8 mouse cellular contexts compared by ENCODE assay signal in genomic region chr12:74320318-74320717, GRCm38 (mm10). TPM values are rescaled to one million over a fixed set of nuclear protein-coding genes. Genes with fewer than 3 reads are reported as not detected.
DNase-seq lines count a peak whose midpoint lies in the region; TF ChIP-seq lines count a peak whose summit lies in the region.
"Had no signal": no experiment of that assay in that cellular context is flagged by ENCODE, and none has a peak within 500 bp of the region (broad histone marks: within the 10 kb centered on the region; RNA-seq: fewer than 3 reads in every experiment).

No protein-coding gene starts in this region.

- no peaks in the 10 kb centered on the region for H3K36me3 ChIP-seq in ES-E14 (ENCODE audit: control insufficient read depth, insufficient read depth, low read length, poor library complexity, severe bottlenecking)

- no peaks in the 10 kb centered on the region for H3K9me3 ChIP-seq in ES-E14 (ENCODE audit: control insufficient read depth, insufficient read depth, low read depth, low read length)

- no peak overlapping the region for H3K9ac ChIP-seq in ES-E14 (ENCODE audit: insufficient read depth, low read depth, low read length, poor library complexity, severe bottlenecking)

- H3K4me3 ChIP-seq in ES-E14 (ENCODE audit: insufficient read depth in 1 of 2, low read depth in 1 of 2, low read length in 2 of 2, poor library complexity in 1 of 2, severe bottlenecking in 1 of 2): no peak overlapping the region

- peak; percentile 41 for DNase-seq in CD4-positive helper T cell, adult 2 months (ENCODE audit: low read depth, low spot score)
- peak; percentile 64 for DNase-seq in ES-E14 (ENCODE audit: low read depth, low spot score)
- DNase-seq in cerebellum, adult 9-10 months: peak; percentile 63
- DNase-seq in gastrocnemius, postnatal 4 days (ENCODE audit: low spot score in 2 of 2): peak; percentile 39 to 66
- peak; percentile 44 to 67 for DNase-seq in layer of hippocampus, adult 8-10 months (ENCODE audit: low spot score in 2 of 2)
- DNase-seq in lung, postnatal 4 days: peak; percentile 34 to 70
- DNase-seq in skeletal muscle tissue, adult 2 months (ENCODE audit: low read depth, low spot score): peak; percentile 33

- in situ Hi-C loops in ES-E14 (cut with MboI; ENCODE audit: low sequenced_read_pairs in 2 of 2, unreplicated experiment in 2 of 2): no loop called here

- peaks cover 0 to 6% of the 10 kb centered on the region in 2 experiments; a peak in 1 of 4 replicates for H3K4me1 ChIP-seq in ES-E14 (ENCODE audit: control insufficient read depth in 2 of 2, insufficient read depth in 2 of 2, low read length in 2 of 2, poor library complexity in 1 of 2)

- no peak overlapping the region for H3K27ac ChIP-seq in ES-E14 (ENCODE audit: insufficient read depth, low read depth, low read length, poor library complexity, severe bottlenecking)
- H3K27ac ChIP-seq: macrophage had no signal

TF ChIP-seq in ES-E14, 5 proteins besides CTCF, POLR2A, EP300 and RAD21:
- no peak for TF ChIP-seq CHD2 (IDR thresholded peaks at IDR 0.05; ENCODE audit: low read depth, low read length)
- TF ChIP-seq ZC3H11A (IDR thresholded peaks at IDR 0.05; ENCODE audit: borderline replicate concordance, low read depth, low read length): peak; percentile 93
- no peak for TF ChIP-seq MAFK (IDR thresholded peaks at IDR 0.05; ENCODE audit: insufficient read depth, low read depth, low read length)
- TF ChIP-seq HCFC1 (IDR thresholded peaks at IDR 0.05; ENCODE audit: borderline replicate concordance, insufficient read depth, low read length): no peak
- TF ChIP-seq ZNF384 (IDR thresholded peaks at IDR 0.05; ENCODE audit: low read depth, low read length): no peak
TF ChIP-seq in ES-E14: peak in this region for 1.

RNA-seq across cellular contexts. Expression of gene Gm11042, which starts 4.1 kb away (rescaled TPM):
- total RNA-seq in ES-E14 (2012; rRNA removed): not detected in 2 replicates
- total RNA-seq in gastrocnemius, postnatal 4 days (2021): not detected
- total RNA-seq in layer of hippocampus, adult 8-10 months (2022): not detected
